Mouse (Mus musculus): ENCODE measurements around the gene Tcn2.
A peak's percentile ranks its signal among the peaks of the same experiment; 100 is the strongest.

Gene Tcn2

DNA sequence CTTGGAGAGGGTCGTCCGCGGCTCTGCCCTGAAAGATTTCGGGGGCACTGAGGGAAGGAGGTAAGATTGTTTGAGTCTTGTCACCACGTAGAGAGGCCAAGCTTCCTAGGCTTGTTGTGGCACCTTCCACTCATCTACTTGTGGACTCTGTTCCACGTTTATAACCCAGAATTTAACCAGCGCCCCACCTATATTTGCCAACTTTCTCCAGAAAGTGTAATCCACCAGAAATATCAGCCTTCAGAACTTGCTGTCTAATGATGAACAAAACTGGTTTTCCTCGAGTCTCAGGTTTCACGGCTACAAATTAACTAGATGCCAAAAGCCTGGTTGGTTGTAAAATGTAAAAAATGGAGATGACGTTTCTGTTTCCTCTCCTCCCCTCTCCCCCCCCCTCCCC, 36.5 kb downstream of the Tcn2 start:
- DNase-seq (ENCODE audit: low read depth, low spot score), result no peak

- peak; percentile 68 for DNase-seq (ENCODE audit: low read depth, low spot score)
These were observed 37.3 kb downstream of the Tcn2 start, which contains the start of the genes 4921536K21Rik and Dusp18 for GRCm38 (mm10) chr11:3894406-3895281. Gene 4921536K21Rik, minus strand, starts transcription at chr11:3895098. Gene Dusp18, plus strand, starts transcription at chr11:3895240.

DNA sequence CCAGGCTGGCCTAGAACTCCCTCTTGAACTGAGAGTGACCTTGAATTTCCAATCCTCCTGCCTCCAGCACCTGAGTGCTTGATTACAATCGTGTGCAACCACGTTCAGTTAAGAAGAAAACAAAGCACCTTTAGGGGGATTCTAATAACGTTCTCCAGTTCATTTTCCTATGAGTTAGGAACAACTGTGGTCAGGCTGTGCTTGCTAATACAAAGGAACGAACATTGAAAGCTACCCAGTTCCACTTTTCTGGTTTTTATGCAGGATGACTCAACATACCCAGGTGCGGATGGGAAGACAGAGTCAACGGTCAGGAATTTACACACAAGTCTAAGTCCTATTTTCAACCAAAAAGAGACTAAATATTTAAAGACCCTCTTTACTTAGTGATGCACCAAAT, 38.0 kb downstream of the Tcn2 start:
- DNase-seq (ENCODE audit: low read depth, low spot score), result no peak

GRCm38 (mm10) chr11:3887331-3887730, 44.6 kb downstream of the Tcn2 start:
- DNase-seq (ENCODE audit: low read depth, low spot score), result no peak

- DNase-seq (ENCODE audit: low read depth, low spot score), result no peak
These were observed 48.2 kb downstream of the Tcn2 start for GRCm38 (mm10) chr11:3883711-3884110.

DNA sequence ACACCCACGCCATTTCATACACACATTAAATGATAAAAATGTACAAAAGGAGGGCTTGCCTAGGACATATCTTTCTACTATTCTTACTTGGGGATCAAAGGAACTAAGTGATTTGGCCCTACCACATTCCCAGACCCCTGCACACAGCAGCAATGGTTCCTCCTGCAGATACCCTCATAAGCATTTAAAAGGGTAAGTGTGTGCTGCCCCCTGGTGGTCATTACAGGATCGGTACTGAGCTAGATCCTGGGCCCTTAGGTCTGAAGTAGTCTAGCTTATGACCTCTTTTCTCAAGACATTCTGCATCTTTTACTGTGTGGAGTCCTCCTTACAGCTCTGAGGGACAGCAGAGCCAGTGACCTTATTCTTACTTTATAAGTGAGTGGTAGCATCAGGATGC, 52.1 kb downstream of the Tcn2 start:
- DNase-seq (ENCODE audit: low read depth, low spot score), result peak; percentile 69

- DNase-seq (ENCODE audit: low read depth, low spot score), result no peak
These were observed 53.3 kb downstream of the Tcn2 start for GRCm38 (mm10) chr11:3878660-3879059.

GRCm38 (mm10) chr11:3876419-3876818, 55.5 kb downstream of the Tcn2 start:
- DNase-seq (ENCODE audit: low read depth, low spot score), result no peak

Measured in retina, postnatal 7 days (tissue).